17 mouse cellular contexts compared by ENCODE assay signal in genomic region chr5:118867511-118867910, GRCm38 (mm10).
"Had no signal": no experiment of that assay in that cellular context is flagged by ENCODE, and none has a peak within 500 bp of the region (broad histone marks: within the 10 kb centered on the region; RNA-seq: fewer than 3 reads in every experiment).

No protein-coding gene starts in this region.

- DNase-seq: retina, postnatal 1 day; right cerebral cortex, adult 18-20 months; right cerebral cortex, postnatal 14 days; right cerebral cortex, postnatal 25 days; right cerebral cortex, postnatal 4 days; spleen, adult 18-20 months; thymus, adult 18-20 months; thymus, adult 2 months; thymus, postnatal 14 days; thymus, postnatal 25 days; thymus, postnatal 36 days; thymus, postnatal 4 days had no signal

- H3K27me3 ChIP-seq: neural tube, embryonic 12.5 days; neural tube, embryonic 13.5 days; stomach, embryonic 15.5 days had no signal

- H3K36me3 ChIP-seq: neural tube, embryonic 12.5 days; neural tube, embryonic 13.5 days; neural tube, embryonic 15.5 days; stomach, embryonic 15.5 days had no signal

- H3K4me3 ChIP-seq: neural tube, embryonic 12.5 days; neural tube, embryonic 13.5 days; neural tube, embryonic 15.5 days; stomach, embryonic 15.5 days had no signal

- H3K4me1 ChIP-seq: neural tube, embryonic 12.5 days; neural tube, embryonic 13.5 days; neural tube, embryonic 15.5 days; stomach, embryonic 15.5 days had no signal

- H3K9me3 ChIP-seq: neural tube, embryonic 15.5 days; stomach, embryonic 15.5 days had no signal

- H3K4me2 ChIP-seq: neural tube, embryonic 12.5 days; neural tube, embryonic 13.5 days; neural tube, embryonic 15.5 days; stomach, embryonic 15.5 days had no signal

- H3K9ac ChIP-seq: neural tube, embryonic 12.5 days; neural tube, embryonic 13.5 days; neural tube, embryonic 15.5 days; stomach, embryonic 15.5 days had no signal

- H3K27ac ChIP-seq: neural tube, embryonic 12.5 days; neural tube, embryonic 13.5 days; neural tube, embryonic 15.5 days; stomach, embryonic 15.5 days; stomach, postnatal 0 days had no signal
